Mouse (Mus musculus) CH12.LX (cell line): ENCODE measurements at regions not wholly inside any gene's neighbourhood (a gene's known extent, or its start where the extent isn't known, plus 50 kb on each side); places are given as distances from the start of the nearest gene placed in this dataset.

Experiments used
- DNase-seq: peaks from one replicate; pipeline ENCODE4 v3.0.0-alpha.2; 2013; ENCODE audit errors: extremely low read depth
- H3K27ac ChIP-seq: 2 replicates; pipeline ENCODE4 v1.5.1; 2012; ENCODE audit warnings: low read depth, mild to moderate bottlenecking, control low read depth, moderate library complexity; ENCODE audit not compliant: insufficient read depth
- H3K27me3 ChIP-seq: replicated peaks from 2 replicates; pipeline ENCODE3; 2012; ENCODE audit warnings: inconsistent platforms
- H3K36me3 ChIP-seq, 2 experiments: replicated peaks in 1 of 2; 2 replicates each; pipeline versions ENCODE3 to v1.6.1; 2012; ENCODE audit warnings: inconsistent platforms in 1 of 2, low read length in 1 of 2, mild to moderate bottlenecking in 1 of 2, mixed read lengths in 1 of 2, moderate library complexity in 1 of 2; ENCODE audit not compliant: control insufficient read depth in 1 of 2, insufficient read depth in 1 of 2
- H3K4me1 ChIP-seq, 2 experiments: 2 replicates each; pipeline ENCODE4 v1.6.1; 2012; ENCODE audit warnings: inconsistent platforms in 1 of 2, moderate library complexity in 1 of 2; ENCODE audit not compliant: insufficient read depth in 2 of 2, control insufficient read depth in 1 of 2
- H3K4me2 ChIP-seq: 2 replicates; pipeline ENCODE4 v1.6.1; 2012; ENCODE audit warnings: low read depth, mild to moderate bottlenecking, control low read depth; ENCODE audit not compliant: poor library complexity, insufficient read depth, severe bottlenecking
- H3K4me3 ChIP-seq, 3 experiments: fragments of 150-350 bp in 1 of 3; sonication (generic) in 1 of 3; replicated peaks in 1 of 3; 2 replicates each; pipeline versions ENCODE3 to v1.5.1; 2011 to 2012; ENCODE audit warnings: low read depth in 2 of 3, low read length in 2 of 3, mild to moderate bottlenecking in 2 of 3, moderate library complexity in 2 of 3, control low read depth in 1 of 3, improper control_type of control experiment in 1 of 3, inconsistent platforms in 1 of 3, mixed read lengths in 1 of 3; ENCODE audit not compliant: poor library complexity in 1 of 3
- H3K79me2 ChIP-seq: replicated peaks from 2 replicates; pipeline ENCODE4 v1.6.1; 2012; ENCODE audit warnings: mild to moderate bottlenecking, moderate library complexity; ENCODE audit not compliant: control insufficient read depth, poor library complexity, insufficient read depth, severe bottlenecking; ENCODE audit errors: extremely low read depth
- H3K9ac ChIP-seq: 2 replicates; pipeline ENCODE4 v1.6.1; 2012; ENCODE audit warnings: low read depth, mild to moderate bottlenecking, control low read depth, moderate library complexity; ENCODE audit not compliant: insufficient read depth
- H3K9me3 ChIP-seq: replicated peaks from 2 replicates; pipeline ENCODE3; 2012; ENCODE audit warnings: low read length, inconsistent platforms, mixed read lengths
- CHD1 ChIP-seq: IDR thresholded peaks from 2 replicates; pipeline ENCODE4 v1.6.1; 2012; ENCODE audit warnings: low read depth, low read length, improper control_type of control experiment, inconsistent platforms
- CHD2 ChIP-seq: IDR thresholded peaks from 2 replicates; pipeline ENCODE4 v1.6.1; 2011; ENCODE audit warnings: low read length, improper control_type of control experiment
- E2F4 ChIP-seq: IDR thresholded peaks from 2 replicates; pipeline ENCODE4 v1.6.1; 2011; ENCODE audit warnings: low read depth, low read length, improper control_type of control experiment; ENCODE audit not compliant: insufficient replicate concordance
- EP300 ChIP-seq: IDR thresholded peaks from 2 replicates; pipeline ENCODE4 v1.6.1; 2011; ENCODE audit warnings: low read length, improper control_type of control experiment
- ETS1 ChIP-seq: conservative IDR thresholded peaks from 2 replicates; pipeline ENCODE4 v1.6.1; 2012; ENCODE audit warnings: low read depth, mild to moderate bottlenecking, inconsistent platforms, low read length, improper control_type of control experiment, moderate library complexity
- MXI1 ChIP-seq: IDR thresholded peaks from 2 replicates; pipeline ENCODE4 v1.6.1; 2011; ENCODE audit warnings: mild to moderate bottlenecking, low read depth, low read length, improper control_type of control experiment
- MYC ChIP-seq: IDR thresholded peaks from 2 replicates; pipeline ENCODE4 v1.6.1; 2011; ENCODE audit warnings: low read depth, mild to moderate bottlenecking, improper control_type of control experiment, low read length
- NELFE ChIP-seq: IDR thresholded peaks from 2 replicates; pipeline ENCODE4 v1.6.1; 2011; ENCODE audit warnings: low read depth, low read length, improper control_type of control experiment
- POLR2A ChIP-seq: IDR thresholded peaks from 2 replicates; pipeline ENCODE4 v1.6.1; 2011; ENCODE audit warnings: low read depth, mild to moderate bottlenecking, improper control_type of control experiment, low read length
- POLR2AphosphoS2 ChIP-seq: IDR thresholded peaks from 2 replicates; pipeline ENCODE4 v1.6.1; 2011; ENCODE audit warnings: low read depth, low read length, improper control_type of control experiment
- RCOR1 ChIP-seq: conservative IDR thresholded peaks from 2 replicates; pipeline ENCODE4 v1.6.1; 2012; ENCODE audit warnings: low read depth, mild to moderate bottlenecking, inconsistent platforms, low read length, improper control_type of control experiment
- TBP ChIP-seq: conservative IDR thresholded peaks from 2 replicates; pipeline ENCODE4 v1.6.1; 2011; ENCODE audit warnings: low read depth, low read length, improper control_type of control experiment
- UBTF ChIP-seq: IDR thresholded peaks from 2 replicates; pipeline ENCODE4 v1.6.1; 2012; ENCODE audit warnings: low read depth, mild to moderate bottlenecking, inconsistent platforms, low read length, improper control_type of control experiment, moderate library complexity
- USF1 ChIP-seq: IDR thresholded peaks from 2 replicates; pipeline ENCODE4 v1.6.1; 2014; ENCODE audit warnings: low read depth, mild to moderate bottlenecking, inconsistent platforms, low read length, improper control_type of control experiment
- USF2 ChIP-seq: conservative IDR thresholded peaks from 2 replicates; pipeline ENCODE4 v1.6.1; 2011; ENCODE audit warnings: low read depth, low read length, improper control_type of control experiment
- ZC3H11A ChIP-seq: IDR thresholded peaks from 2 replicates; pipeline ENCODE4 v1.6.1; 2012; ENCODE audit warnings: low read depth, mild to moderate bottlenecking, inconsistent platforms, low read length, improper control_type of control experiment
- ZKSCAN1 ChIP-seq: IDR thresholded peaks from 2 replicates; pipeline ENCODE4 v1.6.1; 2012; ENCODE audit warnings: low read depth, inconsistent platforms, low read length, improper control_type of control experiment, borderline replicate concordance
- ZMIZ1 ChIP-seq: IDR thresholded peaks from 2 replicates; pipeline ENCODE4 v1.6.1; 2012; ENCODE audit warnings: low read depth, mild to moderate bottlenecking, inconsistent platforms, low read length, improper control_type of control experiment
- ZNF384 ChIP-seq: IDR thresholded peaks from 2 replicates; pipeline ENCODE4 v1.6.1; 2012; ENCODE audit warnings: low read depth, low read length, improper control_type of control experiment, inconsistent platforms
- dilution Hi-C: fragments of 300-500 bp; cut with MboI; formaldehyde crosslinking; loops from 2 replicates; pipeline ENCODE4 v1.14.3; 2020; ENCODE audit warnings: low sequenced_read_pairs; ENCODE audit not compliant: extremely low pct_unique_long_range_greater_than_20kb, extremely low pct_ligation_motif_present
- in situ Hi-C: fragments of 300-500 bp; cut with MboI; formaldehyde crosslinking; loops from 3 replicates; pipeline ENCODE4 v1.14.3; 2019; ENCODE audit warnings: low sequenced_read_pairs, low pct_ligation_motif_present, low pct_unique_long_range_greater_than_20kb, mixed read lengths

GRCm38 (mm10) chr4:69889931-69890634, 520.2 kb downstream of the Cdk5rap2 start:
- no peaks in the 10 kb centered on the region for H3K4me1 ChIP-seq
- dilution Hi-C loops (no loop called here), in situ Hi-C loops (no loop called here)
- H3K4me3 ChIP-seq = no peak overlapping the region
- H3K9ac ChIP-seq = no peak overlapping the region
- H3K27ac ChIP-seq = no peak overlapping the region
- no peak for DNase-seq
- H3K27me3 ChIP-seq = no peaks in the 10 kb centered on the region
- TF ChIP-seq UBTF (no peak), MYC (no peak), ZMIZ1 (no peak), CHD1 (no peak), ZNF384 (no peak)
- no peaks in the 10 kb centered on the region for H3K36me3 ChIP-seq
- no peaks in the 10 kb centered on the region for H3K79me2 ChIP-seq
- no peak overlapping the region for H3K4me2 ChIP-seq
- H3K9me3 ChIP-seq = peaks cover 36% of the 10 kb centered on the region

- Histone ChIP-seq H3K27ac (no peak overlapping the region), H3K4me1 (no peaks in the 10 kb centered on the region), H3K9ac (no peak overlapping the region), H3K4me3 (no peak overlapping the region), H3K4me2 (no peak overlapping the region), H3K9me3 (peaks cover 12% of the 10 kb centered on the region), H3K27me3 (no peaks in the 10 kb centered on the region), H3K36me3 (no peaks in the 10 kb centered on the region)
- dilution Hi-C loops = no loop called here
- no peak for DNase-seq
- in situ Hi-C loops = no loop called here
- no peak for TF ChIP-seq ZC3H11A
- no peak for TF ChIP-seq USF2
- TF ChIP-seq, all 38 proteins: peak for 0
- H3K79me2 ChIP-seq = no peaks in the 10 kb centered on the region
These were observed 533.5 kb downstream of the Cdk5rap2 start for GRCm38 (mm10) chr4:69876734-69877133.

GRCm38 (mm10) chr4:69870638-69871037, 539.6 kb downstream of the Cdk5rap2 start:
- TF ChIP-seq ZNF384 (no peak), TBP (no peak), ETS1 (no peak), MXI1 (no peak), POLR2A (no peak), E2F4 (no peak), ZKSCAN1 (no peak), CHD2 (no peak), USF1 (no peak), POLR2AphosphoS2 (no peak), RCOR1 (no peak), EP300 (no peak), ZMIZ1 (no peak), NELFE (no peak)
- in situ Hi-C loops = no loop called here

More at GRCm38 (mm10) chr4:69870638-69871037, 539.6 kb downstream of the Cdk5rap2 start:
- H3K4me2 ChIP-seq = no peak overlapping the region
- H3K9ac ChIP-seq = no peak overlapping the region
- no peaks in the 10 kb centered on the region for H3K4me1 ChIP-seq
- dilution Hi-C loops = no loop called here
- no peak overlapping the region for H3K27ac ChIP-seq
- no peaks in the 10 kb centered on the region for H3K79me2 ChIP-seq
- H3K9me3 ChIP-seq = peaks cover 24% of the 10 kb centered on the region
- no peak for DNase-seq
- H3K36me3 ChIP-seq = no peaks in the 10 kb centered on the region
- H3K4me3 ChIP-seq = no peak overlapping the region
- no peaks in the 10 kb centered on the region for H3K27me3 ChIP-seq
